Mouse (Mus musculus): ENCODE results near the gene Dhx57. TPM values are rescaled to one million over a fixed set of nuclear protein-coding genes. Genes with fewer than 3 reads are reported as not detected.
A peak's percentile ranks its signal among the peaks of the same experiment; 100 is the strongest.
"Not testable (repeated sequence)": the region's sequence is repeated elsewhere in the genome, so short reads cannot be mapped to it uniquely, and the experiment has no call there.

Gene Dhx57
- polyA plus RNA-seq, 1 experiment = 12.3 TPM

DNA sequence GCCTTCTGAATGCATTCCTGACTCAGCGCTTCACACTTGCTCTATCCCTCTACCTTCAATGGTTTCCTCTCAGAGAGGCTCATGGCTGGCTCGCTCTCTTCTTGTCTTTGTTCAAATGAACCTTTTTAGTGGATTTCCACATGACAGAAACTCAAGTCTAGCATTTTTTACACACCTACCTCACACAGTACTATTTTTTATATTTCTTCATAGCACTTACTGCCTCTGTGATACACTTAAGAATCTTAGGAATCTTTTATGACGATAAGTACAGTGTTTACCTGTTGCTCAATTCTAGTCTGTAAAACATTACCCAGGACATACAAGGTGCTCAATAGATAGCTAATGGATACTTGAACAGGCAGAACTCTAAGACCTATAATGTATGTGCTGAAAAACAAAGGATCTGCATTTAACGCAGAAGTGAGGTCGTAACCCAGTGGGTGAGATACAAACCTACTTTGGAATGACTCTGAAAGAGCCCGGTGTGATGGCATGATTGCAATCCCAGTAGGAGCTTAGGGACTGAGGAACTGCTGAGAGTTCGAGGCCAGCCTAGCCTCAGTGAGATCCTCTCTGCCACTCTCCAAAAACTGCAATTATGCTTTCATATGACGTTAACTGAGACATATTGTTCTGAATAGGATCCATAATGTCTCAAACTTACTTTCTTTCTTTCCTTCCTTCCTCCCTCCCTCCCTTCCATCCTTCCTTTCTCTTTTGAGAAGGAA lies 10.8 kb downstream of the Dhx57 start:
- Histone ChIP-seq H3K4me1 (ENCODE audit: control insufficient read depth, insufficient read depth, low read length) (no peaks in the 10 kb centered on the region), H3K27ac (ENCODE audit: control insufficient read depth, insufficient read depth, low read depth, low read length, poor library complexity) (no peak overlapping the region), H3K4me3 (replicated peaks; ENCODE audit: control insufficient read depth, low read depth, low read length) (no peak overlapping the region)
- TF ChIP-seq CTCF (IDR thresholded peaks at IDR 0.05; ENCODE audit: control insufficient read depth, insufficient read depth, low read length) (no peak), POLR2A (IDR thresholded peaks at IDR 0.05; ENCODE audit: borderline replicate concordance, control insufficient read depth, low read depth, low read length) (no peak)
- 89% methylated on average over 8 of the region's 8 CpGs for WGBS

DNA sequence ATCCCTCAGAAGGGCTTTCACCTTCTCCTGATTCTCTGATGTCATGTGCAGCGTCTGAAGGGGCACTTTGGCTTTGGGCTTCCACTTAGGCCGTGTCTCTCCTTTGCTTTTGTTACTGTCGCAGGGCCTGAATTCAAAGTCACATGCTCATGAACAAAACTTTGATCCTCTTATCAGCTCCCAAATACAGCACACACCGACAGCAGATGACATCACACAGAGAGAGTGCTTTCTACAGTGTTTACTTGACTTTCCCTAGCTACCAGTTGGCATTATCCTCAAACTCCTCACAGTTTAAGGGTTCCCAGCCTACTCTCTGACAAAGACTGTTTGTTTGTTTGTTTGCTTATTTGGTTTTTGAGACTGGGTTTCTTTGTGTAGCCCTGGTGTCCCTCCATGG lies 12.0 kb downstream of the Dhx57 start:
- 83% methylated on average over 4 of the region's 4 CpGs for WGBS
- H3K4me1 ChIP-seq (ENCODE audit: control insufficient read depth, insufficient read depth, low read length) = no peaks in the 10 kb centered on the region
- H3K27ac ChIP-seq (ENCODE audit: control insufficient read depth, insufficient read depth, low read depth, low read length, poor library complexity) = no peak overlapping the region
- no peak overlapping the region for H3K4me3 ChIP-seq (replicated peaks; ENCODE audit: control insufficient read depth, low read depth, low read length)
- no peak for TF ChIP-seq CTCF (IDR thresholded peaks at IDR 0.05; ENCODE audit: control insufficient read depth, insufficient read depth, low read length)
- TF ChIP-seq POLR2A (IDR thresholded peaks at IDR 0.05; ENCODE audit: borderline replicate concordance, control insufficient read depth, low read depth, low read length) = no peak

DNA sequence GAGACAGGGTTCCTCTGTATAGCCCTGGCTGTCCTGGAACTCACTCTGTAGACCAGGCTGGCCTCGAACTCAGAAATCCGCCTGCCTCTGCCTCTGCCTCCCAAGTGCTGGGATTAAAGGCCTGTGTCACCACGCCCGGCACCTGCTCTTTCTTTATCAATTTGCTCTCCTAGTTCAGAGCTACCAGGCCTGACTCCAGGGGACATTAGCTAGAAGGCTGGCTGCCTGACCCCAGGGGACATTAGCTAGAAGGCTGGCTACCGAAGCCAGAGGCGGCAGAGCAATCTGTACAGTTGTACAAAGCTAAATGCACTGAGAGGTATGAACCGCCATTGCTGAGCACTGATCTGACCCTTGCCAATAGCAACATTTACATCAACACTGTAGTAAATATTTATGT lies 19.7 kb downstream of the Dhx57 start:
- 93% methylated on average over 7 of the region's 7 CpGs for WGBS
- H3K4me3 ChIP-seq (replicated peaks; ENCODE audit: control insufficient read depth, low read depth, low read length); H3K4me1 ChIP-seq (ENCODE audit: control insufficient read depth, insufficient read depth, low read length); H3K27ac ChIP-seq (ENCODE audit: control insufficient read depth, insufficient read depth, low read depth, low read length, poor library complexity): not testable (repeated sequence)

DNA sequence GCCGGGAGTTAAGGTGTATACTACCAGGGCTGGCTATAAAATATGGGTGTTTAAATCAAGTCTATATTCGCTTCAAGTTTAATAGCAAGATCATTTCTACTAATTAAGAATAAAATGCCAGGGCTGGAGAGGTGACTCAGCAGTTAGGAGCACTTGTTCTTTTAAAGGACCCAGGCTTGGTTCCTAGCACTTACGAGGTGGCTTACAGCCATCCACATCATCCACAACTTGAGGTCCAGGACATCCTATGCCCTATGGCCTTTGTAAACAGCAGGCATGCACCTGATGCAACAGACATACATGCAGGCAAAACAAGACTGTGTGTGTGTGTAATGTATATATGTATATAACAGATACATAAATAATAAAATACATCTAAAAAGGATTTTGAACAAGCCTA lies 22.1 kb downstream of the Dhx57 start:
- TF ChIP-seq POLR2A (IDR thresholded peaks at IDR 0.05; ENCODE audit: borderline replicate concordance, control insufficient read depth, low read depth, low read length) (no peak), CTCF (IDR thresholded peaks at IDR 0.05; ENCODE audit: control insufficient read depth, insufficient read depth, low read length) (no peak)
- Histone ChIP-seq H3K4me3 (replicated peaks; ENCODE audit: control insufficient read depth, low read depth, low read length) (no peak overlapping the region), H3K27ac (ENCODE audit: control insufficient read depth, insufficient read depth, low read depth, low read length, poor library complexity) (no peak overlapping the region), H3K4me1 (ENCODE audit: control insufficient read depth, insufficient read depth, low read length) (no peaks in the 10 kb centered on the region)
- 88% methylated on average over 3 of the region's 3 CpGs for WGBS

- WGBS = 84% methylated on average over 4 of the region's 4 CpGs
- Histone ChIP-seq H3K4me1 (ENCODE audit: control insufficient read depth, insufficient read depth, low read length) (no peaks in the 10 kb centered on the region), H3K27ac (ENCODE audit: control insufficient read depth, insufficient read depth, low read depth, low read length, poor library complexity) (no peak overlapping the region), H3K4me3 (replicated peaks; ENCODE audit: control insufficient read depth, low read depth, low read length) (no peak overlapping the region)
- TF ChIP-seq CTCF (IDR thresholded peaks at IDR 0.05; ENCODE audit: control insufficient read depth, insufficient read depth, low read length) (no peak), POLR2A (IDR thresholded peaks at IDR 0.05; ENCODE audit: borderline replicate concordance, control insufficient read depth, low read depth, low read length) (no peak)
These were observed 23.2 kb downstream of the Dhx57 start for GRCm38 (mm10) chr17:80267065-80267464.

DNA sequence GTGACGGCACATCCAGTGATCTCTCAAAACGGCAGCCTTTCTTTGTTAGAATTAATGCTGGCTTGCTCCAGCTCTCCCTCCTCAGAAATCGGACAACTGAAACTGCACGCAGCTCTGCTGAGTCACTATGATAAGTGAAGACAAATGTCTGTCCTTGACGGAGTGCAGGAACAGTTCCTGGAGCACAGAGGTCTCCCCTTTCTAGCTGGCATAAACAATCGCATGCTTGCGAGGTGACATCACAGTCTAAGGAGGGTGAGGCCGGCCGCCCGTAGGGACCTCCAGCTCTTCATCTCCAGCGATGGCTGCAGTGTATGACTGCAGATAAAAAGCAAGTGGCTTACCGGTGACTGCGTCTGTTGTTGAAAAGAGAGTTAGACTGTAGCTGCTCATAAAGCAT lies 35.1 kb downstream of the Dhx57 start:
- no peak overlapping the region for H3K4me3 ChIP-seq (replicated peaks; ENCODE audit: control insufficient read depth, low read depth, low read length)
- 83% methylated on average over 13 of the region's 13 CpGs for WGBS
- H3K27ac ChIP-seq (ENCODE audit: control insufficient read depth, insufficient read depth, low read depth, low read length, poor library complexity) = no peak overlapping the region
- TF ChIP-seq POLR2A (IDR thresholded peaks at IDR 0.05; ENCODE audit: borderline replicate concordance, control insufficient read depth, low read depth, low read length) (no peak), CTCF (IDR thresholded peaks at IDR 0.05; ENCODE audit: control insufficient read depth, insufficient read depth, low read length) (no peak)
- no peaks in the 10 kb centered on the region; the same call in 1 of the 2 replicates for H3K4me1 ChIP-seq (ENCODE audit: control insufficient read depth, insufficient read depth, low read length)

GRCm38 (mm10) chr17:80254421-80254820 lies 35.9 kb downstream of the Dhx57 start:
- no peak for TF ChIP-seq POLR2A (IDR thresholded peaks at IDR 0.05; ENCODE audit: borderline replicate concordance, control insufficient read depth, low read depth, low read length)
- no peak for TF ChIP-seq CTCF (IDR thresholded peaks at IDR 0.05; ENCODE audit: control insufficient read depth, insufficient read depth, low read length)
- no peak overlapping the region for H3K4me3 ChIP-seq (replicated peaks; ENCODE audit: control insufficient read depth, low read depth, low read length)
- H3K27ac ChIP-seq (ENCODE audit: control insufficient read depth, insufficient read depth, low read depth, low read length, poor library complexity) = no peak overlapping the region
- 88% methylated on average over 5 of the region's 5 CpGs for WGBS
- no peaks in the 10 kb centered on the region; the same call in 1 of the 2 replicates for H3K4me1 ChIP-seq (ENCODE audit: control insufficient read depth, insufficient read depth, low read length)

GRCm38 (mm10) chr17:80252757-80253525 lies 37.3 kb downstream of the Dhx57 start:
- TF ChIP-seq POLR2A (IDR thresholded peaks at IDR 0.05; ENCODE audit: borderline replicate concordance, control insufficient read depth, low read depth, low read length) (no peak), CTCF (IDR thresholded peaks at IDR 0.05; ENCODE audit: control insufficient read depth, insufficient read depth, low read length) (no peak)
- Histone ChIP-seq H3K4me1 (ENCODE audit: control insufficient read depth, insufficient read depth, low read length) (no peaks in the 10 kb centered on the region; the same call in 1 of the 2 replicates), H3K27ac (ENCODE audit: control insufficient read depth, insufficient read depth, low read depth, low read length, poor library complexity) (peak overlapping the region; percentile 22), H3K4me3 (replicated peaks; ENCODE audit: control insufficient read depth, low read depth, low read length) (no peak overlapping the region)
- 62% methylated on average over 13 of the region's 13 CpGs for WGBS

Data from bone marrow, adult 2 months (tissue).